Mouse (Mus musculus) hindlimb bud, embryonic 11.5 days (tissue): Measurements from ENCODE around the gene Amy2a3.
"Not testable (repeated sequence)": the region's sequence is repeated elsewhere in the genome, so short reads cannot be mapped to it uniquely, and the experiment has no call there.

ENCODE experiments used
- DNase-seq: peaks from one replicate; pipeline ENCODE4 v3.0.0-alpha.2; 2012; ENCODE audit warnings: low read depth, low spot score; ENCODE audit errors: extremely low spot score

Gene Amy2a3

DNA sequence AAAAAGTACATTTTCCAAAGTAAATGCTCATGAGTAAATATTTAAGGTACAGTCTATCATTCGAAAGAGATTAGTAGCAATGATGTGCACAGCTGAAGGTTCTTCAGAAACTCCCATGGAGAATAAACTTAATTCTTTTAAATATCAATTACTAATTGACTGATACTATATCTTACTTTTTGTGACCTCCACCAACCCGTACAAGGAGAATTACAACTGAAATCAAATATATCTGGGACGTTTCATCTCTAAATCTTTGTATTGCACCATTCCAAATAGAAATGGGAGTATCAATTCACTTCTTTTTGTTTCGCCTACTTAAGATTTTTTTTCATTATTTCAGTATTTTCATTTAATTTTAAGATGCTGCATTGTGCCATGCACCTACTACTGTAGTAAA lies at the start of gene Amy2a3:
Gene Amy2a3, minus strand, starts transcription at position 101 of the 400 bp plus-strand sequence.
- DNase-seq, result not testable (repeated sequence)

DNA sequence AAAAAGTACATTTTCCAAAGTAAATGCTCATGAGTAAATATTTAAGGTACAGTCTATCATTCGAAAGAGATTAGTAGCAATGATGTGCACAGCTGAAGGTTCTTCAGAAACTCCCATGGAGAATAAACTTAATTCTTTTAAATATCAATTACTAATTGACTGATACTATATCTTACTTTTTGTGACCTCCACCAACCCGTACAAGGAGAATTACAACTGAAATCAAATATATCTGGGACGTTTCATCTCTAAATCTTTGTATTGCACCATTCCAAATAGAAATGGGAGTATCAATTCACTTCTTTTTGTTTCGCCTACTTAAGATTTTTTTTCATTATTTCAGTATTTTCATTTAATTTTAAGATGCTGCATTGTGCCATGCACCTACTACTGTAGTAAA lies 32.7 kb upstream of the Amy2a3 start, which contains the start of gene Amy2a2:
Gene Amy2a2, minus strand, starts transcription at position 101 of the 400 bp plus-strand sequence.
- not testable (repeated sequence) for DNase-seq

DNA sequence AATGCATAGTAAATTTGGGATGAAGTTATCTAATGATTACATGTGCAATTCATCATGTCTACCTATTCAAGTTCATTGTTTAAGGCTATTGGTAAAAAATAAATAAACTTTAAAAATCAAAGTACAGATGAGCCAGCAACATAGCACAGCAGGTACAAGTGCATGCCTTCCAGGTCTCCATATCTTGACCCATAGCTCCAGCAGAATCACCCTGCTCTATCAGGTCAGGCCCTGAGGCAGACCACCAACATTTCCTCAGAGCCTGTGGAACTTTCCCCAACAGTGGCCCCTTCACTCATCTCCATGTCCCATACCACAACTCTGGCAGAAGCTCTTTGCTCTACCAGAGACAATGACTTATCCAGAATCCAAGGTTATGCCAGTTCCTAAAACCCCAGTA lies 21.6 kb upstream of the Amy2a3 start:
- not testable (repeated sequence) for DNase-seq

DNA sequence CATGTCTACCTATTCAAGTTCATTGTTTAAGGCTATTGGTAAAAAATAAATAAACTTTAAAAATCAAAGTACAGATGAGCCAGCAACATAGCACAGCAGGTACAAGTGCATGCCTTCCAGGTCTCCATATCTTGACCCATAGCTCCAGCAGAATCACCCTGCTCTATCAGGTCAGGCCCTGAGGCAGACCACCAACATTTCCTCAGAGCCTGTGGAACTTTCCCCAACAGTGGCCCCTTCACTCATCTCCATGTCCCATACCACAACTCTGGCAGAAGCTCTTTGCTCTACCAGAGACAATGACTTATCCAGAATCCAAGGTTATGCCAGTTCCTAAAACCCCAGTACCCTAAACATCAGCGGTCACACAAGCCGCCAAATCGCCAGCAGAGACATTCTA lies 10.9 kb downstream of the Amy2a3 start:
- DNase-seq, result not testable (repeated sequence)

DNA sequence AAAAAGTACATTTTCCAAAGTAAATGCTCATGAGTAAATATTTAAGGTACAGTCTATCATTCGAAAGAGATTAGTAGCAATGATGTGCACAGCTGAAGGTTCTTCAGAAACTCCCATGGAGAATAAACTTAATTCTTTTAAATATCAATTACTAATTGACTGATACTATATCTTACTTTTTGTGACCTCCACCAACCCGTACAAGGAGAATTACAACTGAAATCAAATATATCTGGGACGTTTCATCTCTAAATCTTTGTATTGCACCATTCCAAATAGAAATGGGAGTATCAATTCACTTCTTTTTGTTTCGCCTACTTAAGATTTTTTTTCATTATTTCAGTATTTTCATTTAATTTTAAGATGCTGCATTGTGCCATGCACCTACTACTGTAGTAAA lies 32.5 kb downstream of the Amy2a3 start, which contains the start of gene Amy2a4:
Gene Amy2a4, minus strand, starts transcription at position 101 of the 400 bp plus-strand sequence.
- not testable (repeated sequence) for DNase-seq

DNA sequence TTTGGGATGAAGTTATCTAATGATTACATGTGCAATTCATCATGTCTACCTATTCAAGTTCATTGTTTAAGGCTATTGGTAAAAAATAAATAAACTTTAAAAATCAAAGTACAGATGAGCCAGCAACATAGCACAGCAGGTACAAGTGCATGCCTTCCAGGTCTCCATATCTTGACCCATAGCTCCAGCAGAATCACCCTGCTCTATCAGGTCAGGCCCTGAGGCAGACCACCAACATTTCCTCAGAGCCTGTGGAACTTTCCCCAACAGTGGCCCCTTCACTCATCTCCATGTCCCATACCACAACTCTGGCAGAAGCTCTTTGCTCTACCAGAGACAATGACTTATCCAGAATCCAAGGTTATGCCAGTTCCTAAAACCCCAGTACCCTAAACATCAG lies 43.6 kb downstream of the Amy2a3 start:
- DNase-seq, result not testable (repeated sequence)

DNA sequence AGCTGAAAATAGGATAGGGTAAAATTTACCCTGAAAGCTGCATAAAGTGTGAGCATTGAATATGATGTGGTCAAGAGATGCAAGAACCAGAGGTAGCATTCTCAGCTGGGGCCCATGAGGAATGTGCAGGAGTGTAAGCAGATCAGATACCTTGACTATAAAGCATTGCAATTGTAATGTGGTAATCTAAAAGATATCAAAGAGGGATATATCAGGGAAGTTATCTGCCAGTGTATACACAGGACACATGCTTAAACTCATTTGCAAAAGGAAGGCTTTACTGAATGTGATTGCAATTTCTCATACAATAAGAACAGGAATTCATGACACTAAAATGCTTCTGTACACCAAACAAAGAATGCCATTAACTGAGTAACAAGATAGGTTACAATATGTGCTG lies 44.3 kb downstream of the Amy2a3 start:
- not testable (repeated sequence) for DNase-seq
